Mouse (Mus musculus) small intestine, adult 2 months (tissue): ENCODE data around the gene Mdfic.

ENCODE experiments used
- CTCF ChIP-seq: fragments of 200-500 bp; IDR thresholded peaks from 2 replicates; pipeline ENCODE4 v1.5.1; 2012; ENCODE audit warnings: low read depth, mild to moderate bottlenecking, control low read depth, inconsistent platforms, low read length, moderate library complexity, mixed read lengths; ENCODE audit not compliant: insufficient replicate concordance, insufficient read length; ENCODE audit errors: extremely low read depth
- POLR2A ChIP-seq: fragments of 200-500 bp; IDR thresholded peaks from 2 replicates; pipeline ENCODE4 v1.6.1; 2012; ENCODE audit warnings: low read depth, mild to moderate bottlenecking, control low read depth, inconsistent platforms, low read length, moderate library complexity

GRCm38 (mm10) chr6:15714996-15715844 is 5.2 kb upstream of the Mdfic start:
- no peak for TF ChIP-seq CTCF
- no peak for TF ChIP-seq POLR2A
